Mouse (Mus musculus): ENCODE data around the gene Syngap1.
A peak's percentile ranks its signal among the peaks of the same experiment; 100 is the strongest.

Syngap1 gene

GRCm38 (mm10) chr17:26956895-26957294, 15.8 kb downstream of the Syngap1 start:
- DNase-seq (ENCODE audit: low read depth) = no peak

GRCm38 (mm10) chr17:26957872-26958271, 16.8 kb downstream of the Syngap1 start:
- DNase-seq (ENCODE audit: low read depth) = no peak

GRCm38 (mm10) chr17:26958880-26959279, 17.8 kb downstream of the Syngap1 start:
- no peak for DNase-seq (ENCODE audit: low read depth)

GRCm38 (mm10) chr17:26959815-26960214, 18.8 kb downstream of the Syngap1 start:
- no peak for DNase-seq (ENCODE audit: low read depth)

- DNase-seq (ENCODE audit: low read depth) = no peak
These were observed 20.7 kb downstream of the Syngap1 start for GRCm38 (mm10) chr17:26961572-26962240.

GRCm38 (mm10) chr17:26966993-26967392, 25.9 kb downstream of the Syngap1 start:
- no peak for DNase-seq (ENCODE audit: low read depth)

GRCm38 (mm10) chr17:26967477-26967876, 26.4 kb downstream of the Syngap1 start:
- DNase-seq (ENCODE audit: low read depth) = no peak

- no peak for DNase-seq (ENCODE audit: low read depth)
These were observed 27.2 kb downstream of the Syngap1 start for GRCm38 (mm10) chr17:26968200-26968611.

- no peak for DNase-seq (ENCODE audit: low read depth)
These were observed 28.2 kb downstream of the Syngap1 start for GRCm38 (mm10) chr17:26969257-26969656.

- no peak for DNase-seq (ENCODE audit: low read depth)
These were observed 29.2 kb downstream of the Syngap1 start for GRCm38 (mm10) chr17:26970221-26970620.

GRCm38 (mm10) chr17:26971247-26971905, 30.3 kb downstream of the Syngap1 start:
- no peak for DNase-seq (ENCODE audit: low read depth)

GRCm38 (mm10) chr17:26972107-26972506, 31.1 kb downstream of the Syngap1 start:
- DNase-seq (ENCODE audit: low read depth) = no peak

GRCm38 (mm10) chr17:26972703-26973574, 31.9 kb downstream of the Syngap1 start, which contains the start of gene Zbtb9:
Zbtb9 (plus strand) TSS chr17:26973167.
- DNase-seq (ENCODE audit: low read depth) = peak; percentile 96

- DNase-seq (ENCODE audit: low read depth) = no peak
These were observed 33.5 kb downstream of the Syngap1 start for GRCm38 (mm10) chr17:26974547-26974946.

- peak; percentile 55 for DNase-seq (ENCODE audit: low read depth)
These were observed 34.4 kb downstream of the Syngap1 start for GRCm38 (mm10) chr17:26975415-26975814.

GRCm38 (mm10) chr17:26977354-26977753, 36.3 kb downstream of the Syngap1 start:
- peak; percentile 49 for DNase-seq (ENCODE audit: low read depth)

- DNase-seq (ENCODE audit: low read depth) = no peak
These were observed 38.4 kb downstream of the Syngap1 start for GRCm38 (mm10) chr17:26979426-26979825.

GRCm38 (mm10) chr17:26981050-26981449, 40.0 kb downstream of the Syngap1 start:
- DNase-seq (ENCODE audit: low read depth) = peak; percentile 70

- DNase-seq (ENCODE audit: low read depth) = no peak
These were observed 42.3 kb downstream of the Syngap1 start for GRCm38 (mm10) chr17:26983382-26983781.

- no peak for DNase-seq (ENCODE audit: low read depth)
These were observed 44.6 kb downstream of the Syngap1 start for GRCm38 (mm10) chr17:26985503-26986179.

- DNase-seq (ENCODE audit: low read depth) = no peak
These were observed 49.5 kb downstream of the Syngap1 start for GRCm38 (mm10) chr17:26990521-26990920.

- peak; percentile 60 for DNase-seq (ENCODE audit: low read depth)
These were observed 53.4 kb downstream of the Syngap1 start for GRCm38 (mm10) chr17:26994410-26994809.

Measured in 416B (cell line).